Mouse (Mus musculus): ENCODE data around the gene Slc12a7. TPM values are rescaled to one million over a fixed set of nuclear protein-coding genes. Genes with fewer than 3 reads are reported as not detected.

Gene Slc12a7
- polyA plus RNA-seq, 1 experiment from 2014 or later: 14.4 TPM

GRCm38 (mm10) chr13:73771131-73771530 lies 38.2 kb downstream of the Slc12a7 start:
- Histone ChIP-seq H3K36me3 (ENCODE audit: control insufficient read depth, insufficient read depth) (no peaks in the 10 kb centered on the region), H3K4me2 (ENCODE audit: low read depth, low read length) (no peak overlapping the region), H3K9ac (ENCODE audit: low read depth, low read length) (no peak overlapping the region), H3K27me3 (ENCODE audit: control insufficient read depth, insufficient read depth, low read depth, low read length) (no peaks in the 10 kb centered on the region), H3K27ac (ENCODE audit: low read length) (peak overlapping the region; percentile 68), H3K9me3 (replicated peaks; ENCODE audit: control insufficient read depth, low read length) (no peaks in the 10 kb centered on the region), H3K4me1 (ENCODE audit: control insufficient read depth, low read depth, low read length) (peaks cover 42% of the 10 kb centered on the region), H3K4me3 (ENCODE audit: low read depth, low read length) (no peak overlapping the region)
- ATAC-seq (ENCODE audit: low read depth): no peak
- WGBS (ENCODE audit: insufficient replicate concordance): 42% methylated on average over 3 of the region's 3 CpGs

GRCm38 (mm10) chr13:73772655-73773054 lies 39.8 kb downstream of the Slc12a7 start:
- H3K4me3 ChIP-seq (ENCODE audit: low read depth, low read length): no peak overlapping the region
- H3K27me3 ChIP-seq (ENCODE audit: control insufficient read depth, insufficient read depth, low read depth, low read length): no peaks in the 10 kb centered on the region
- H3K4me2 ChIP-seq (ENCODE audit: low read depth, low read length): no peak overlapping the region
- 21% methylated on average over 2 of the region's 2 CpGs for WGBS (ENCODE audit: insufficient replicate concordance)
- H3K36me3 ChIP-seq (ENCODE audit: control insufficient read depth, insufficient read depth): no peaks in the 10 kb centered on the region
- H3K4me1 ChIP-seq (ENCODE audit: control insufficient read depth, low read depth, low read length): peaks cover 31% of the 10 kb centered on the region
- H3K27ac ChIP-seq (ENCODE audit: low read length): peak overlapping the region; percentile 43
- no peak overlapping the region for H3K9ac ChIP-seq (ENCODE audit: low read depth, low read length)
- no peaks in the 10 kb centered on the region for H3K9me3 ChIP-seq (replicated peaks; ENCODE audit: control insufficient read depth, low read length)
- ATAC-seq (ENCODE audit: low read depth): no peak

GRCm38 (mm10) chr13:73773519-73774205 lies 40.8 kb downstream of the Slc12a7 start:
- no peak overlapping the region; the same call in 1 of the 2 replicates for H3K9ac ChIP-seq (ENCODE audit: low read depth, low read length)
- ATAC-seq (ENCODE audit: low read depth): peak; percentile 60

GRCm38 (mm10) chr13:73775786-73776185 lies 42.9 kb downstream of the Slc12a7 start:
- no peaks in the 10 kb centered on the region for H3K9me3 ChIP-seq (replicated peaks; ENCODE audit: control insufficient read depth, low read length)
- H3K27me3 ChIP-seq (ENCODE audit: control insufficient read depth, insufficient read depth, low read depth, low read length): no peaks in the 10 kb centered on the region
- peaks cover 23% of the 10 kb centered on the region for H3K4me1 ChIP-seq (ENCODE audit: control insufficient read depth, low read depth, low read length)
- H3K27ac ChIP-seq (ENCODE audit: low read length): no peak overlapping the region
- no peak overlapping the region for H3K9ac ChIP-seq (ENCODE audit: low read depth, low read length)
- 51% methylated on average over 4 of the region's 4 CpGs for WGBS (ENCODE audit: insufficient replicate concordance)
- no peaks in the 10 kb centered on the region for H3K36me3 ChIP-seq (ENCODE audit: control insufficient read depth, insufficient read depth)
- no peak for ATAC-seq (ENCODE audit: low read depth)
- no peak overlapping the region for H3K4me3 ChIP-seq (ENCODE audit: low read depth, low read length)
- no peak overlapping the region for H3K4me2 ChIP-seq (ENCODE audit: low read depth, low read length)

More at GRCm38 (mm10) chr13:73773519-73774205, 40.8 kb downstream of the Slc12a7 start:
- Histone ChIP-seq H3K36me3 (ENCODE audit: control insufficient read depth, insufficient read depth) (no peaks in the 10 kb centered on the region), H3K27me3 (ENCODE audit: control insufficient read depth, insufficient read depth, low read depth, low read length) (no peaks in the 10 kb centered on the region), H3K4me1 (ENCODE audit: control insufficient read depth, low read depth, low read length) (peaks cover 27% of the 10 kb centered on the region), H3K9me3 (replicated peaks; ENCODE audit: control insufficient read depth, low read length) (no peaks in the 10 kb centered on the region), H3K27ac (ENCODE audit: low read length) (peak overlapping the region; percentile 62), H3K4me2 (ENCODE audit: low read depth, low read length) (no peak overlapping the region), H3K4me3 (ENCODE audit: low read depth, low read length) (no peak overlapping the region)
- 41% methylated on average over 4 of the region's 4 CpGs for WGBS (ENCODE audit: insufficient replicate concordance)

- no peak for ATAC-seq (ENCODE audit: low read depth)
- Histone ChIP-seq H3K9me3 (replicated peaks; ENCODE audit: control insufficient read depth, low read length) (no peaks in the 10 kb centered on the region), H3K36me3 (ENCODE audit: control insufficient read depth, insufficient read depth) (no peaks in the 10 kb centered on the region), H3K27me3 (ENCODE audit: control insufficient read depth, insufficient read depth, low read depth, low read length) (no peaks in the 10 kb centered on the region), H3K4me2 (ENCODE audit: low read depth, low read length) (no peak overlapping the region), H3K27ac (ENCODE audit: low read length) (no peak overlapping the region), H3K9ac (ENCODE audit: low read depth, low read length) (no peak overlapping the region), H3K4me3 (ENCODE audit: low read depth, low read length) (no peak overlapping the region), H3K4me1 (ENCODE audit: control insufficient read depth, low read depth, low read length) (peaks cover 16% of the 10 kb centered on the region)
- 65% methylated on average over 3 of the region's 3 CpGs for WGBS (ENCODE audit: insufficient replicate concordance)
Observed at GRCm38 (mm10) chr13:73777578-73777977, 44.7 kb downstream of the Slc12a7 start.

- Histone ChIP-seq H3K27me3 (ENCODE audit: control insufficient read depth, insufficient read depth, low read depth, low read length) (no peaks in the 10 kb centered on the region), H3K27ac (ENCODE audit: low read length) (no peak overlapping the region), H3K9me3 (replicated peaks; ENCODE audit: control insufficient read depth, low read length) (no peaks in the 10 kb centered on the region), H3K4me1 (ENCODE audit: control insufficient read depth, low read depth, low read length) (no peaks in the 10 kb centered on the region), H3K4me3 (ENCODE audit: low read depth, low read length) (no peak overlapping the region), H3K36me3 (ENCODE audit: control insufficient read depth, insufficient read depth) (no peaks in the 10 kb centered on the region), H3K9ac (ENCODE audit: low read depth, low read length) (no peak overlapping the region), H3K4me2 (ENCODE audit: low read depth, low read length) (no peak overlapping the region)
- no peak for ATAC-seq (ENCODE audit: low read depth)
- 63% methylated on average over 5 of the region's 5 CpGs for WGBS (ENCODE audit: insufficient replicate concordance)
Observed at GRCm38 (mm10) chr13:73782486-73782885, 49.6 kb downstream of the Slc12a7 start.

- Histone ChIP-seq H3K4me2 (ENCODE audit: low read depth, low read length) (no peak overlapping the region), H3K9ac (ENCODE audit: low read depth, low read length) (no peak overlapping the region), H3K27me3 (ENCODE audit: control insufficient read depth, insufficient read depth, low read depth, low read length) (no peaks in the 10 kb centered on the region), H3K4me3 (ENCODE audit: low read depth, low read length) (no peak overlapping the region), H3K27ac (ENCODE audit: low read length) (no peak overlapping the region), H3K36me3 (ENCODE audit: control insufficient read depth, insufficient read depth) (no peaks in the 10 kb centered on the region; the same call in 1 of the 2 replicates), H3K9me3 (replicated peaks; ENCODE audit: control insufficient read depth, low read length) (no peaks in the 10 kb centered on the region), H3K4me1 (ENCODE audit: control insufficient read depth, low read depth, low read length) (no peaks in the 10 kb centered on the region)
- ATAC-seq (ENCODE audit: low read depth): no peak
- 77% methylated on average over 4 of the region's 4 CpGs for WGBS (ENCODE audit: insufficient replicate concordance)
Observed at GRCm38 (mm10) chr13:73792176-73792575, 59.3 kb downstream of the Slc12a7 start.

GRCm38 (mm10) chr13:73793171-73793570 lies 60.3 kb downstream of the Slc12a7 start:
- H3K9me3 ChIP-seq (replicated peaks; ENCODE audit: control insufficient read depth, low read length): no peaks in the 10 kb centered on the region
- no peaks in the 10 kb centered on the region for H3K4me1 ChIP-seq (ENCODE audit: control insufficient read depth, low read depth, low read length)
- no peaks in the 10 kb centered on the region; the same call in 1 of the 2 replicates for H3K36me3 ChIP-seq (ENCODE audit: control insufficient read depth, insufficient read depth)
- 66% methylated on average over 5 of the region's 5 CpGs for WGBS (ENCODE audit: insufficient replicate concordance)
- H3K9ac ChIP-seq (ENCODE audit: low read depth, low read length): no peak overlapping the region
- no peak overlapping the region for H3K4me3 ChIP-seq (ENCODE audit: low read depth, low read length)
- no peak overlapping the region for H3K4me2 ChIP-seq (ENCODE audit: low read depth, low read length)
- no peak for ATAC-seq (ENCODE audit: low read depth)
- no peak overlapping the region for H3K27ac ChIP-seq (ENCODE audit: low read length)
- no peaks in the 10 kb centered on the region for H3K27me3 ChIP-seq (ENCODE audit: control insufficient read depth, insufficient read depth, low read depth, low read length)

- H3K27me3 ChIP-seq (ENCODE audit: control insufficient read depth, insufficient read depth, low read depth, low read length): no peaks in the 10 kb centered on the region
- H3K4me1 ChIP-seq (ENCODE audit: control insufficient read depth, low read depth, low read length): no peaks in the 10 kb centered on the region
- no peak overlapping the region for H3K4me3 ChIP-seq (ENCODE audit: low read depth, low read length)
- no peaks in the 10 kb centered on the region; the same call in none of the 2 replicates for H3K36me3 ChIP-seq (ENCODE audit: control insufficient read depth, insufficient read depth)
- no peak overlapping the region for H3K4me2 ChIP-seq (ENCODE audit: low read depth, low read length)
- H3K27ac ChIP-seq (ENCODE audit: low read length): no peak overlapping the region
- H3K9me3 ChIP-seq (replicated peaks; ENCODE audit: control insufficient read depth, low read length): no peaks in the 10 kb centered on the region
- ATAC-seq (ENCODE audit: low read depth): no peak
- 67% methylated on average over 5 of the region's 5 CpGs for WGBS (ENCODE audit: insufficient replicate concordance)
- no peak overlapping the region for H3K9ac ChIP-seq (ENCODE audit: low read depth, low read length)
Observed at GRCm38 (mm10) chr13:73799110-73799509, 66.2 kb downstream of the Slc12a7 start.
